Mouse (Mus musculus): ENCODE measurements at regions not wholly inside any gene's neighbourhood (a gene's known extent, or its start where the extent isn't known, plus 50 kb on each side); places are given as distances from the start of the nearest gene placed in this dataset.

GRCm38 (mm10) chr1:42475629-42476028, 219.9 kb upstream of the Pou3f3 start:
- no peaks in the 10 kb centered on the region for H3K9me3 ChIP-seq (replicated peaks; ENCODE audit: control insufficient read depth, low read length)
- WGBS = 70% methylated on average over 2 of the region's 2 CpGs
- no peaks in the 10 kb centered on the region for H3K36me3 ChIP-seq (ENCODE audit: control insufficient read depth, insufficient read depth)
- no peaks in the 10 kb centered on the region for H3K27me3 ChIP-seq (ENCODE audit: control insufficient read depth, insufficient read depth, low read length)
- no peak for ATAC-seq (replicated peaks; ENCODE audit: extremely low read depth, insufficient read depth, low FRiP score)
- no peak overlapping the region for H3K4me3 ChIP-seq (ENCODE audit: low read length)
- no peaks in the 10 kb centered on the region for H3K4me1 ChIP-seq (ENCODE audit: control insufficient read depth, insufficient read depth, low read length)
- H3K4me2 ChIP-seq (ENCODE audit: low read depth, low read length) = no peak overlapping the region
- H3K9ac ChIP-seq (ENCODE audit: low read length) = no peak overlapping the region
- no peak overlapping the region for H3K27ac ChIP-seq (ENCODE audit: low read length)

DNA sequence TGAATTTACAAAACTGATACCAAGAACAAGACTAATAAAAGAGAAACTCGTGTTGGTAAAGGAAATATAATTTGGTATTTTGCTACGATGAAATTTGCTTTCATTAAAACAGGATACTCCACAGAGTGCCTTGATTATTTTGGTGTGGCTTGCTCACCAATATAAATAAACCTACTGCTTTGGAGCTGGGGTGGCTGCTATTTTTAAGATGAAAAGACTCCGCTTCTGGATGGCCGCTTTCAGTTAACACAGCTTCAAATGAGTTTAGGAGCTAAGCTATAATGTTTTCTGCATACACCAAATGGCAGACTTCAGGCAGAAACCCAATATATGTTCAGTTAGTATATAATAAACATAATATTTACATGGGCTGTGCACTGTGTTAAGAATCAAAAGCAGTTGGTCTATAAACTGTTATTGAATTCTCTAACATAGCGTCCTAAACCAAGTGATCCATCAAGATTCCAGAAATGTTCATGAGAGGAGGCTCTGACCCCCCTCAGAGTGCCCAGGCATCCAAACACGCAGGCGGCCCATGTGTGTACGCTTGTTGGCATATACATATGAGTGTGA, 215.1 kb upstream of the Pou3f3 start:
- H3K36me3 ChIP-seq (ENCODE audit: control insufficient read depth, insufficient read depth) = no peaks in the 10 kb centered on the region
- no peaks in the 10 kb centered on the region for H3K9me3 ChIP-seq (replicated peaks; ENCODE audit: control insufficient read depth, low read length)
- H3K4me3 ChIP-seq (ENCODE audit: low read length) = no peak overlapping the region
- H3K27ac ChIP-seq (ENCODE audit: low read length) = no peak overlapping the region
- H3K9ac ChIP-seq (ENCODE audit: low read length) = no peak overlapping the region
- no peaks in the 10 kb centered on the region for H3K4me1 ChIP-seq (ENCODE audit: control insufficient read depth, insufficient read depth, low read length)
- no peak overlapping the region for H3K4me2 ChIP-seq (ENCODE audit: low read depth, low read length)
- 80% methylated on average over 8 of the region's 8 CpGs for WGBS
- H3K27me3 ChIP-seq (ENCODE audit: control insufficient read depth, insufficient read depth, low read length) = no peaks in the 10 kb centered on the region
- no peak for ATAC-seq (replicated peaks; ENCODE audit: extremely low read depth, insufficient read depth, low FRiP score)

DNA sequence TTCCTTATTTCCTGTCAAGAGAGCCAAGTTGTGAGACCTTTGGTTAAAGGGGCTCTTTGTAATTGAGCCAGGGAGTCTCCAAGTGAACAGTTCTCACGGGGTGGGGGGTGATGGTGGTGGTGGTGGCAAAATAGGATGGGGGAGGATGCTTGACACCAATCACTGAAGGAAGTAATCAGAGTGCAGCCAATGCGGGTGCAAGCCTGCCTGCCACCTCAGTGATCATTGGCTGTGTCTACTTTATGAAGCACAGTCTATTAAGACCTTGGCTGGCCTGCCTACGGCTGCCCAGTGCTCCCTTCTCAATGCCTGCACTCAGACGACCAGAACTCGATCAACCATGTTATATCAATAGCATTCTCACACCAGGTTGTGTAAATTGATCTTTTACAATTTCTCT, 206.0 kb upstream of the Pou3f3 start:
- Histone ChIP-seq H3K27me3 (ENCODE audit: control insufficient read depth, insufficient read depth, low read length) (peaks cover 4% of the 10 kb centered on the region), H3K27ac (ENCODE audit: low read length) (no peak overlapping the region), H3K9ac (ENCODE audit: low read length) (no peak overlapping the region), H3K4me1 (ENCODE audit: control insufficient read depth, insufficient read depth, low read length) (peaks cover 2% of the 10 kb centered on the region; the same call in 1 of the 2 replicates), H3K4me2 (ENCODE audit: low read depth, low read length) (no peak overlapping the region), H3K36me3 (ENCODE audit: control insufficient read depth, insufficient read depth) (no peaks in the 10 kb centered on the region), H3K4me3 (ENCODE audit: low read length) (no peak overlapping the region), H3K9me3 (replicated peaks; ENCODE audit: control insufficient read depth, low read length) (no peaks in the 10 kb centered on the region)
- WGBS = 64% methylated on average over 5 of the region's 5 CpGs
- ATAC-seq (replicated peaks; ENCODE audit: extremely low read depth, insufficient read depth, low FRiP score) = no peak

DNA sequence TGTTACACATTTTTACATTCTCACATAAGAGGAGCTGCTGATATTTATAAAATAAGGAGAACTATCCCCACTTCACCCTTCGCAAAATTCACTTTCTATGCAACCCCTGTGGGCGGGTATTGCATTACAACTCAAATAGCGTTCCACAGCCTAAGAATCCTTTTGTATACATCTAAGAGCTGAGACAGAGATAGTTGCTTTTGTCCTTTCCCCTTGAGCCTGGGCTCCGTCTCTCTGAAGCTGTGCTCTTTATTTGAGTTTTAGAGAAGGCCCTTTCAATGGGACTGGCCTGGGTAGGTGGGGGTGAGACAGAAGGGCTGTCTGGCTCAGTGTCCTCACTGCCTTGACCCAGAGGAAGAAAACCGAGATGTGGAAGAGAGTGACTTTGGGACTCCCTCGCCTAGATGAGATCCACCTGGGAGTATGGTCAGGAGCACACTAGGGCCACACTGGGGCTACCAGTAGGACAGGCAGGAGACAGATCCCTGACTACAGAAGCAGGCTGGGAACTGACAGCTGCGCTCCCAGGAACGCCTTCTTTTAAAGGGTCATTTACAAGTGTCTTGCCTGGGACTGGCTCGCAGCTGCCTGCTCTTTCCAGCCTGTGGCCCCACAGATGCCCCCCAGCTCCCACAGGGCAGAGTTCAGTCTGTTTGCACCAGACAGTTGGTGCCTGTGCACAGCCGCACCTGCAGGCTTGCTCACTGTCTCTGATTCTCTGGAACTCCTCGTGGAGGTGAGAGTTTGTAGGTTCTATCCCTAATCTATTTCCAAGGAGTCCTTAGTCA, 204.5 kb upstream of the Pou3f3 start:
- Histone ChIP-seq H3K4me3 (ENCODE audit: low read length) (peak overlapping the region; percentile 36), H3K9me3 (replicated peaks; ENCODE audit: control insufficient read depth, low read length) (no peaks in the 10 kb centered on the region), H3K9ac (ENCODE audit: low read length) (peak overlapping the region; percentile 50), H3K27me3 (ENCODE audit: control insufficient read depth, insufficient read depth, low read length) (peaks cover 4% of the 10 kb centered on the region), H3K36me3 (ENCODE audit: control insufficient read depth, insufficient read depth) (no peaks in the 10 kb centered on the region), H3K4me1 (ENCODE audit: control insufficient read depth, insufficient read depth, low read length) (peaks cover 2% of the 10 kb centered on the region; the same call in 1 of the 2 replicates), H3K4me2 (ENCODE audit: low read depth, low read length) (peak overlapping the region; percentile 62), H3K27ac (ENCODE audit: low read length) (no peak overlapping the region)
- 34% methylated on average over 11 of the region's 11 CpGs for WGBS
- peak; percentile 32; the same call in 1 of the 2 replicates for ATAC-seq (replicated peaks; ENCODE audit: extremely low read depth, insufficient read depth, low FRiP score)

- peaks cover 4% of the 10 kb centered on the region for H3K27me3 ChIP-seq (ENCODE audit: control insufficient read depth, insufficient read depth, low read length)
- H3K9ac ChIP-seq (ENCODE audit: low read length) = peak overlapping the region; percentile 50
- H3K27ac ChIP-seq (ENCODE audit: low read length) = no peak overlapping the region
- H3K36me3 ChIP-seq (ENCODE audit: control insufficient read depth, insufficient read depth) = no peaks in the 10 kb centered on the region
- H3K4me3 ChIP-seq (ENCODE audit: low read length) = peak overlapping the region; percentile 36
- ATAC-seq (replicated peaks; ENCODE audit: extremely low read depth, insufficient read depth, low FRiP score) = peak; percentile 32; the same call in 1 of the 2 replicates
- H3K4me1 ChIP-seq (ENCODE audit: control insufficient read depth, insufficient read depth, low read length) = peaks cover 2% of the 10 kb centered on the region; the same call in 1 of the 2 replicates
- WGBS = 3% methylated on average over 35 of the region's 35 CpGs
- H3K9me3 ChIP-seq (replicated peaks; ENCODE audit: control insufficient read depth, low read length) = no peaks in the 10 kb centered on the region
- H3K4me2 ChIP-seq (ENCODE audit: low read depth, low read length) = peak overlapping the region; percentile 62
These were observed 203.8 kb upstream of the Pou3f3 start for GRCm38 (mm10) chr1:42491644-42492277.

- H3K27me3 ChIP-seq (ENCODE audit: control insufficient read depth, insufficient read depth, low read length) = peaks cover 1% of the 10 kb centered on the region
- no peak overlapping the region for H3K9ac ChIP-seq (ENCODE audit: low read length)
- no peaks in the 10 kb centered on the region for H3K36me3 ChIP-seq (ENCODE audit: control insufficient read depth, insufficient read depth)
- no peak overlapping the region for H3K4me2 ChIP-seq (ENCODE audit: low read depth, low read length)
- H3K27ac ChIP-seq (ENCODE audit: low read length) = no peak overlapping the region
- H3K4me1 ChIP-seq (ENCODE audit: control insufficient read depth, insufficient read depth, low read length) = peaks cover under 1% of the 10 kb centered on the region; the same call in 1 of the 2 replicates
- 74% methylated on average over 3 of the region's 3 CpGs for WGBS
- H3K4me3 ChIP-seq (ENCODE audit: low read length) = no peak overlapping the region
- H3K9me3 ChIP-seq (replicated peaks; ENCODE audit: control insufficient read depth, low read length) = no peaks in the 10 kb centered on the region
- ATAC-seq (replicated peaks; ENCODE audit: extremely low read depth, insufficient read depth, low FRiP score) = no peak
These were observed 199.5 kb upstream of the Pou3f3 start for GRCm38 (mm10) chr1:42496022-42496421.

GRCm38 (mm10) chr1:42496433-42496832, 199.1 kb upstream of the Pou3f3 start:
- H3K4me2 ChIP-seq (ENCODE audit: low read depth, low read length) = no peak overlapping the region
- H3K9me3 ChIP-seq (replicated peaks; ENCODE audit: control insufficient read depth, low read length) = no peaks in the 10 kb centered on the region
- H3K27me3 ChIP-seq (ENCODE audit: control insufficient read depth, insufficient read depth, low read length) = no peaks in the 10 kb centered on the region
- H3K36me3 ChIP-seq (ENCODE audit: control insufficient read depth, insufficient read depth) = no peaks in the 10 kb centered on the region
- H3K4me1 ChIP-seq (ENCODE audit: control insufficient read depth, insufficient read depth, low read length) = no peaks in the 10 kb centered on the region
- no peak overlapping the region for H3K27ac ChIP-seq (ENCODE audit: low read length)
- WGBS = 72% methylated on average over 6 of the region's 6 CpGs
- no peak for ATAC-seq (replicated peaks; ENCODE audit: extremely low read depth, insufficient read depth, low FRiP score)
- no peak overlapping the region for H3K4me3 ChIP-seq (ENCODE audit: low read length)
- no peak overlapping the region for H3K9ac ChIP-seq (ENCODE audit: low read length)

GRCm38 (mm10) chr1:42498901-42499300, 196.7 kb upstream of the Pou3f3 start:
- Histone ChIP-seq H3K9ac (ENCODE audit: low read length) (no peak overlapping the region), H3K27me3 (ENCODE audit: control insufficient read depth, insufficient read depth, low read length) (no peaks in the 10 kb centered on the region), H3K36me3 (ENCODE audit: control insufficient read depth, insufficient read depth) (no peaks in the 10 kb centered on the region), H3K27ac (ENCODE audit: low read length) (no peak overlapping the region), H3K4me3 (ENCODE audit: low read length) (no peak overlapping the region), H3K4me2 (ENCODE audit: low read depth, low read length) (no peak overlapping the region), H3K9me3 (replicated peaks; ENCODE audit: control insufficient read depth, low read length) (no peaks in the 10 kb centered on the region), H3K4me1 (ENCODE audit: control insufficient read depth, insufficient read depth, low read length) (no peaks in the 10 kb centered on the region)
- ATAC-seq (replicated peaks; ENCODE audit: extremely low read depth, insufficient read depth, low FRiP score) = no peak
- WGBS = 85% methylated on average over 7 of the region's 7 CpGs

GRCm38 (mm10) chr1:42504491-42504890, 191.1 kb upstream of the Pou3f3 start:
- WGBS = 71% methylated on average over 9 of the region's 9 CpGs
- Histone ChIP-seq H3K36me3 (ENCODE audit: control insufficient read depth, insufficient read depth) (no peaks in the 10 kb centered on the region), H3K4me3 (ENCODE audit: low read length) (no peak overlapping the region), H3K4me2 (ENCODE audit: low read depth, low read length) (no peak overlapping the region), H3K9me3 (replicated peaks; ENCODE audit: control insufficient read depth, low read length) (no peaks in the 10 kb centered on the region), H3K27ac (ENCODE audit: low read length) (no peak overlapping the region), H3K4me1 (ENCODE audit: control insufficient read depth, insufficient read depth, low read length) (no peaks in the 10 kb centered on the region), H3K9ac (ENCODE audit: low read length) (no peak overlapping the region), H3K27me3 (ENCODE audit: control insufficient read depth, insufficient read depth, low read length) (no peaks in the 10 kb centered on the region)
- ATAC-seq (replicated peaks; ENCODE audit: extremely low read depth, insufficient read depth, low FRiP score) = no peak
